Mouse (Mus musculus) stomach, embryonic 14.5 days (tissue): ENCODE measurements around the gene Prdx2. TPM values are rescaled to one million over a fixed set of nuclear protein-coding genes. Genes with fewer than 3 reads are reported as not detected.

ENCODE experiments used
- ATAC-seq: fragments of 200-750 bp; cut with Nextera tagmentation; 2 replicates; pipeline ENCODE4 v1.8.0; 2017; ENCODE audit warnings: low read depth, moderate TSS enrichment; ENCODE audit not compliant: insufficient number of reproducible peaks, insufficient read depth, low FRiP score
- H3K27ac ChIP-seq: fragments of 300-500 bp; sonication (generic); 2 replicates; pipeline ENCODE4 v1.5.1; 2014; ENCODE audit warnings: mild to moderate bottlenecking, low read length, moderate library complexity, mixed read lengths
- H3K27me3 ChIP-seq: fragments of 300-500 bp; sonication (generic); 2 replicates; pipeline ENCODE4 v1.6.1; 2014; ENCODE audit warnings: low read length, control low read depth, mixed read lengths; ENCODE audit not compliant: control insufficient read depth, insufficient read depth
- H3K36me3 ChIP-seq: fragments of 300-500 bp; sonication (generic); 2 replicates; pipeline ENCODE4 v1.6.1; 2014; ENCODE audit warnings: mild to moderate bottlenecking, control low read depth, low read length, moderate library complexity, mixed read lengths; ENCODE audit not compliant: control insufficient read depth, insufficient read depth
- H3K4me1 ChIP-seq: fragments of 300-500 bp; sonication (generic); 2 replicates; pipeline ENCODE4 v1.6.1; 2014; ENCODE audit warnings: low read length, control low read depth, mixed read lengths; ENCODE audit not compliant: control insufficient read depth, insufficient read depth
- H3K4me2 ChIP-seq: fragments of 300-500 bp; sonication (generic); replicated peaks from 2 replicates; pipeline ENCODE4 v1.6.1; 2014; ENCODE audit warnings: low read depth, low read length, control low read depth
- H3K4me3 ChIP-seq: fragments of 300-500 bp; sonication (generic); 2 replicates; pipeline ENCODE4 v1.5.1; 2014; ENCODE audit warnings: low read depth, low read length, control low read depth
- H3K9ac ChIP-seq: fragments of 300-500 bp; sonication (generic); replicated peaks from 2 replicates; pipeline ENCODE4 v1.6.1; 2014; ENCODE audit warnings: low read depth, mild to moderate bottlenecking, control low read depth, low read length, moderate library complexity, mixed read lengths
- H3K9me3 ChIP-seq: fragments of 300-500 bp; sonication (generic); 2 replicates; pipeline ENCODE4 v1.6.1; 2016; ENCODE audit warnings: low read depth, low read length, control low read depth; ENCODE audit not compliant: control insufficient read depth
- WGBS: fragments of 180-500 bp; shearing (Covaris S2); extraction: QIAGEN DNeasy Blood & Tissue Kit; methylation state at CpG from one replicate; pipeline ENCODE4 v1.1.7; 2014; 5-methylcytosine and 5-hydroxymethylcytosine counted together
- polyA plus RNA-seq: library from polyadenylated mRNA; unstranded; fragments of >200 nt; fragmentation: Nextera tagmentation; extraction: Ambion mirVana; gene quantifications from 2 replicates; pipeline ENCODE4 v1.2.1, GENCODE M21; 2014

The Prdx2 gene
- polyA plus RNA-seq, 1 experiment from 2014 or later: 888 TPM

DNA sequence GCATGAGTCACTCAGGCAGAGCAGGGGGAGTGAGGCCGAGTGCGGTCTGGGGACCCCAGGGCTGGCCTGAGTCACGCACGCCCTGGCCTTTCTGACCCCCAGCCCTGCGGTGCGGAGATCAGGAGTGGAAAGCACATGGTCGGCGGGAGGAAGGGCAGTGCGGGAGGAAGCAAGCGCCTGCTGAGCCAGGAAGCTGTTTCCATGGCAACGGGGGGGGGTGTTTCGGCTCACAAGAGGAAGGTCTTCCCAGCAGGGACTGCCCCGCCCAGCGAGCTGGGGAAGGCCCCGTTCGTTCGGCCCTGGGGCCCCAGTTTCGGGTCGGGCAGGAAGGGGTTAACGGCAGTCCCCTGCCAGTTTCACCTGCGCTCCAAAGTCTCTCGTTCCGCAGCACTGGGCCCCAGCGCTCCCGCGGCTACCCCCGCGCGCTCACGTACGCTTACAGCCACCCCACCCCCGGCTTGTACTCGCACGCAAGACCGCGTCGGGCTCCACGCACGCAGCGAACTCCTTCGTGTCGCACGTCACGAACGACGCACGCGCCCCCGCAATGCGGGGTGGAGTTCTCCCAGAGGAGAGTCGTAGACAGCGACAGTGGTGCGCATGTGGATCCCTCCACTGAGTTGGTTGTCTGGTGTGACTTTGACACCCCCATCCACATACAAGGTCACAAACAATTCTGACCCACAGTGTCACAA lies 16.4 kb downstream of the Prdx2 start:
- WGBS: under 1% methylated on average over 53 of the region's 53 CpGs
- 0 out of 2 replicates have a peak, but pooled peaks cover 3% of the 10 kb centered on the region for H3K27me3 ChIP-seq
- peaks cover 36% of the 10 kb centered on the region for H3K4me1 ChIP-seq
- no peaks in the 10 kb centered on the region for H3K9me3 ChIP-seq
- peak overlapping the region; percentile 33; the same call in 1 of the 2 replicates for H3K9ac ChIP-seq
- H3K4me2 ChIP-seq: peak overlapping the region; percentile 99
- H3K4me3 ChIP-seq: peak overlapping the region; percentile 39
- peak overlapping the region; percentile 89 for H3K27ac ChIP-seq
- ATAC-seq: peak; percentile 50
- no peaks in the 10 kb centered on the region for H3K36me3 ChIP-seq

DNA sequence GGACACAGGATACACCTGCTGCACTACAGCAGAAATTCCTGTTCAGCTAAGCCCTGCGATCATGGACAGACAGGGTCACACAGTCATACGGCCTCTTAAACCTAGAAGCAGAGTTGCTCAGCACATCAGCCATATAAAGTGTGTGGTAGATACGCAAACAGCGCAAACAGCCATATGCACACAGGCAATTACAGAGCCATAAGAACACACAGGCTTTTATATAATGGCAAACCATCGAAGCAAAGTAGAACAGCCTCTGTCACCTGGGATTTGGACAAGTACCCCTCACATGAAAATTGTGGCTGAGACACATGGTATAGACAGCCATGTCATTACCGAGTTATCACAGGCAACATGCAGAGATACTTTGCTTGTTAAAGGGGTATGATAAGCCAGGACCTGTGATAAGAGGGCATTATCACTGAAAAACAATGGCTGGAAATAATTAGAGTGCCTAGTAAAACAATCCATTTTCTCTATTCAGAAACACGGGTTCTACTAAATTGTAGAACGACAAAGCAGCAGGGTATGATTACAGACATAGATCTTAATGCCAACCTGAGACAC lies 17.1 kb downstream of the Prdx2 start:
- 31% methylated on average over 8 of the region's 8 CpGs for WGBS

DNA sequence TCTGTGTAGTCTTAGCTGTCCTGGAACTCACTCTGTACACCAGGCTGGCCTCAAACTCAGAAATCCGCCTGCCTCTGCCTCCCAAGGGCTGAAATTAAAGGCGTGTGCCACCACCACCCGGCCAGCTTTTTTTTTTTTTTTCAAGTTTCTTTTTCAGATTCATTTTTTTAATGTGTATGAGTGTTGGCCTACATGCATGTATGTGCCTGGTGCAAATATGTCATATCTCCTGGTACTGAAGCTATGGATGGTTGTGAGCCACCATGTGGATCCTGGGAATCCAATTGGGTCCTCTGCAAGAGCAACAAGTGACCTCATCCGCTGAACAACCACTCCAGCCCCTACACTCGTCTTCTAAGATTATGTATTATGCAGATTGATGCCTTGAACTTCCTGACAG lies 18.0 kb downstream of the Prdx2 start:
- Histone ChIP-seq H3K4me2 (no peak overlapping the region), H3K4me3 (no peak overlapping the region), H3K4me1 (peaks cover 28% of the 10 kb centered on the region), H3K9me3 (no peaks in the 10 kb centered on the region), H3K27me3 (0 out of 2 replicates have a peak, but pooled peaks cover 3% of the 10 kb centered on the region), H3K9ac (no peak overlapping the region), H3K36me3 (no peaks in the 10 kb centered on the region), H3K27ac (no peak overlapping the region)
- ATAC-seq: no peak
- 80% methylated on average over 5 of the region's 5 CpGs for WGBS

More for the DNA sequence above, 17.1 kb downstream of the Prdx2 start:
- Histone ChIP-seq H3K4me1 (peaks cover 33% of the 10 kb centered on the region), H3K27ac (peak overlapping the region; percentile 89), H3K36me3 (no peaks in the 10 kb centered on the region), H3K4me3 (peak overlapping the region; percentile 39), H3K9me3 (no peaks in the 10 kb centered on the region), H3K27me3 (0 out of 2 replicates have a peak, but pooled peaks cover 3% of the 10 kb centered on the region), H3K4me2 (peak overlapping the region; percentile 99), H3K9ac (peak overlapping the region; percentile 33; the same call in 1 of the 2 replicates)
- ATAC-seq: no peak

DNA sequence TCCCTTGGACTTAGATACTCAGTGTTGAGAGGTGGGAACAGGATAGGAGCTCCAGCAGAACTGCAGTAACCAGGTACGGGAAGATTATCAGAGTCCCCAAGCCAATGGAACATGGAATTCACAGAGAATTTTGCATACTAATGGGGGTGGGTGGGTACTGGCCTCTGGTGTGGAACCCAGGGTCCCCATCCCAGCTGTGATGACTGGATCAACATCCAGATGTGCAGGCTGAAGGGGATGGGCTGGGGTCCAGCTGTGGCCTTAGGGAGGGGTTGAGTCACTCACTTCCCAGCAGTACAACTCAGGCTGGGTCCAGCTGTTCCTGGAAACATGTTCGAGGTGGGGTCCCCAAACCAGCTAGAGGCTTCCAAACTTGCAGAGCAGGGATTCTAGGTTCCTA lies 18.5 kb downstream of the Prdx2 start:
- no peak for ATAC-seq
- Histone ChIP-seq H3K4me3 (no peak overlapping the region), H3K9me3 (no peaks in the 10 kb centered on the region), H3K4me1 (peaks cover 28% of the 10 kb centered on the region), H3K27ac (no peak overlapping the region), H3K36me3 (no peaks in the 10 kb centered on the region), H3K27me3 (0 out of 2 replicates have a peak, but pooled peaks cover 3% of the 10 kb centered on the region), H3K9ac (no peak overlapping the region), H3K4me2 (no peak overlapping the region)
- 71% methylated on average over 2 of the region's 2 CpGs for WGBS

DNA sequence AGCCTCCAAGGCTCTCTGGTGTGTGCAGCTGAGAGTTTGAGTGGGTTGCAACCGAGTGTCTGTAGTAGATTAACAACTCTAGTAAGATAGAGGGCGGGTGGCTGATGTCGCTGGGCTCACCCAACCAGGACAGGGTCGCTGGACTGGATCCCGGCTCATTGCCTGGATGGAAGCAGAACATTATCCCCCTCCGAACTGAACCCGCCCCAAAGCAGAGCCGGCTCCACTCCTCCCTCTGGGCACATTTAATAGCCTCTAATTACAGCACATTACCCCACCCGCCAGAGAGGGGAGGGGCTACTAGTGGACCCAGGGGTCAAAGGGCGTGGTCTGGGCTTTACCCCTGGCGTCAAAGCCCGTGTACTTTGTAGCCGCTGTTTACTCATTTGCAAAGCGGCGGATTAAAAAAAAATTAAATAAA lies 19.9 kb downstream of the Prdx2 start:
- H3K4me1 ChIP-seq: peaks cover 21% of the 10 kb centered on the region
- H3K4me2 ChIP-seq: peak overlapping the region; percentile 78
- no peak overlapping the region; the same call in 1 of the 2 replicates for H3K9ac ChIP-seq
- ATAC-seq: no peak
- no peaks in the 10 kb centered on the region for H3K36me3 ChIP-seq
- no peaks in the 10 kb centered on the region for H3K9me3 ChIP-seq
- H3K27ac ChIP-seq: peak overlapping the region; percentile 84
- H3K27me3 ChIP-seq: 0 out of 2 replicates have a peak, but pooled peaks cover 3% of the 10 kb centered on the region
- 13% methylated on average over 15 of the region's 15 CpGs for WGBS
- H3K4me3 ChIP-seq: peak overlapping the region; percentile 68; the same call in 1 of the 2 replicates

DNA sequence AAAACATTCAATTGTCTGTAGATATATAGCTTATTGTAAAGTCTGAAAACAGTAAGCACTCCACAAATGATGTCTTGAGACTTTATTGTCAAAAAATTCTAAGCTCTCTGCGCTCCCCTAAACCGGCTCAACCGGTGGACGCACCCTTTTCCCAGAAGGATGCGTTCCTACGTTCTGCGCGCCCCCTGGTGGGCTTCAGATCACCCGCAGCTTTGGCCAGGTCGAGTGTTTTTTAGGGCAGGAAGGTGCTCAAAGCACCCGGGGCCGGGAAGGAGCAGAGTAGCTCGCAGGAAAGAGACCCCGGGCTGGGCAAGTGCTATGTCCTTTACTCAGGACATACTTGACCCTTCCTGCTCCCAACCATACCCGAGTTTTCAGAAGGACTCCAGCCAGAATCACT lies 20.4 kb downstream of the Prdx2 start:
- peak; percentile 61 for ATAC-seq
- Histone ChIP-seq H3K9me3 (no peaks in the 10 kb centered on the region), H3K4me3 (peak overlapping the region; percentile 68), H3K27ac (peak overlapping the region; percentile 84), H3K27me3 (0 out of 2 replicates have a peak, but pooled peaks cover 3% of the 10 kb centered on the region), H3K9ac (peak overlapping the region; percentile 52; the same call in 1 of the 2 replicates), H3K36me3 (no peaks in the 10 kb centered on the region), H3K4me2 (peak overlapping the region; percentile 78), H3K4me1 (peaks cover 17% of the 10 kb centered on the region)
- WGBS: under 1% methylated on average over 15 of the region's 15 CpGs

DNA sequence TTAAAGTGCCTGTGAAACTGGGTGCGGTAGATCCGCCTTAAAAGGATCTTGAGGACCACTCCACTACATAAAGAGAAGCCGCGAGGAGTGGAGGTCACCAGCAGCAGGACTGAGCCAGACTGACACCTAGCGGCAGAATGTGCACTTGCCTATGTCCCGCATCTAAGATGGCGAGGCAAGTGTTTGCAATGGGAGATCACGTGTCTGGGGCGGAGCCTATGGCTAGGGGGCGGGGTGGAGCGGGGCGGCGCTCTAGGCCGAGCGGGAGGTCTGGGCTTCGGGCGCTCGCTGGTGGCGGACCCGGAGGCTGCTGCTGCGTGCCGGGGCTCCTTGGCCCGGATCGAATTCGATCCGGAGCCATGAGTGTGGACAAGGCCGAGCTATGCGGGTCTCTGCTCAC lies 21.0 kb downstream of the Prdx2 start, which contains the start of gene Hook2:
Hook2 (plus strand) TSS at position 255 of the 400 bp plus-strand sequence.
- WGBS: under 1% methylated on average over 28 of the region's 28 CpGs
- peak; percentile 79 for ATAC-seq
- H3K4me3 ChIP-seq: peak within 1 kb of the TSS; percentile 68
- peaks cover 12% of the 10 kb centered on the region; the same call in 1 of the 2 replicates for H3K4me1 ChIP-seq
- no peaks in the 10 kb centered on the region for H3K36me3 ChIP-seq
- peak within 1 kb of the TSS; percentile 78 for H3K4me2 ChIP-seq
- peak within 1 kb of the TSS; percentile 67 for H3K9ac ChIP-seq
- H3K9me3 ChIP-seq: no peaks in the 10 kb centered on the region
- peak within 1 kb of the TSS; percentile 84 for H3K27ac ChIP-seq
- H3K27me3 ChIP-seq: 0 out of 2 replicates have a peak, but pooled peaks cover 3% of the 10 kb centered on the region

DNA sequence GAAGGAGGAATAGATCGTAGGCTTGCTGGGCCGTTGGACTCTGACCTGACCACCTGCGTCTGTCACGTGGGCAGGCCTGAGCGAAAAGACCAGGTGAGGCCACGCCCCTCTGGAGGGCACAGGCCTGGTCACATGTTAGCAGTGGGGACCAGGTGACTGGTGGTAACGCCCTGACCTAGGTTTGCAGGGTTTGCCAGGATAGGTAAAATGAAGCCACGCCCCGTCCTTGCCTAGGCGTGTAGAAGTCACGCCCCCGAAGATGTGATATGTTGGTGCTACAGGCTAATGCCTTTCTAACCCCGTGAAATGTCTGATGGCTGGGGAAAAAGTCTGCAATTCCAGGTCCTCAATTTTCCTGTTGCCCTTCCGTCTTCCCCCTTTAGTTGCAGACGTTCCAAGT lies 21.4 kb downstream of the Prdx2 start:
- WGBS: 2% methylated on average over 15 of the region's 15 CpGs
- Histone ChIP-seq H3K4me1 (0 out of 2 replicates have a peak, but pooled peaks cover 10% of the 10 kb centered on the region), H3K27ac (peak overlapping the region; percentile 84), H3K4me2 (peak overlapping the region; percentile 78), H3K36me3 (no peaks in the 10 kb centered on the region), H3K27me3 (0 out of 2 replicates have a peak, but pooled peaks cover 3% of the 10 kb centered on the region), H3K9me3 (no peaks in the 10 kb centered on the region), H3K4me3 (peak overlapping the region; percentile 68), H3K9ac (peak overlapping the region; percentile 67)
- peak; percentile 82 for ATAC-seq
